Mouse (Mus musculus) colon, adult 2 months (tissue): ENCODE measurements around the gene Scd3. TPM values are rescaled to one million over a fixed set of nuclear protein-coding genes. Genes with fewer than 3 reads are reported as not detected.

Source experiments
- polyA plus RNA-seq: library from polyadenylated mRNA; depleted of rRNA; stranded (reverse); fragments of >200 nt; gene quantifications from 2 replicates; pipeline ENCODE4 v1.2.3, GENCODE M21; 2012; rRNA removed

The Scd3 gene
- polyA plus RNA-seq, result 0.14 TPM in 1 of 2 replicates, not detected in the other

GRCm38 (mm10) chr19:44203015-44203564 lies at the start of gene Scd3:
Gene Scd3 (plus strand): TSS chr19:44203269.

GRCm38 (mm10) chr19:44192342-44192741 lies 10.7 kb upstream of the Scd3 start, which contains the start of gene Pkd2l1:
Gene Pkd2l1 (minus strand): TSS chr19:44192442.

GRCm38 (mm10) chr19:44292941-44293768 lies 90.1 kb downstream of the Scd3 start, which contains the start of gene Scd2:
Gene Scd2 (plus strand): TSS chr19:44293674.

Other genes with a start within 250 kb of the Scd3 start
- gene Cpn1, start 216.7 kb upstream of the Scd3 start, polyA plus RNA-seq, result 13.2 and 13.8 TPM in 2 replicates
- 0.30 and 0.98 TPM in 2 replicates for gene Cyp2c23, start 174.1 kb upstream of the Scd3 start, polyA plus RNA-seq
- gene Erlin1, start 133.5 kb upstream of the Scd3 start, polyA plus RNA-seq, result 9.9 and 10.6 TPM in 2 replicates
- 11.1 and 11.7 TPM in 2 replicates for gene Chuk, start 95.8 kb upstream of the Scd3 start, polyA plus RNA-seq
- 2.8 and 3.3 TPM in 2 replicates for gene Cwf19l1, start 67.4 kb upstream of the Scd3 start, polyA plus RNA-seq
- 22.5 and 29.4 TPM in 2 replicates for gene Bloc1s2, start 56.8 kb upstream of the Scd3 start, polyA plus RNA-seq
- gene Pkd2l1, start 10.8 kb upstream of the Scd3 start, polyA plus RNA-seq, result 0.03 TPM in 1 of 2 replicates, not detected in the other
- gene Scd2, start 90.4 kb downstream of the Scd3 start, polyA plus RNA-seq, result 240 and 383 TPM in 2 replicates
- gene Scd4, start 129.8 kb downstream of the Scd3 start, polyA plus RNA-seq, result 0.25 and 0.27 TPM in 2 replicates
- gene Scd1, start 204.6 kb downstream of the Scd3 start, polyA plus RNA-seq, result 121 and 126 TPM in 2 replicates